Mouse (Mus musculus) limb, embryonic 13.5 days (tissue): ENCODE data around the gene Gm379. TPM values are rescaled to one million over a fixed set of nuclear protein-coding genes. Genes with fewer than 3 reads are reported as not detected.

Experiments used
- ATAC-seq: fragments of 200-750 bp; cut with Nextera tagmentation; 2 replicates; pipeline ENCODE4 v1.8.0; 2017; ENCODE audit warnings: low read depth, moderate number of reproducible peaks, moderate TSS enrichment; ENCODE audit not compliant: low FRiP score
- H3K27ac ChIP-seq: fragments of 300-500 bp; sonication (generic); 2 replicates; pipeline ENCODE4 v1.5.1; 2015; ENCODE audit warnings: inconsistent platforms, mild to moderate bottlenecking, moderate library complexity
- H3K27me3 ChIP-seq: fragments of 300-500 bp; sonication (generic); 2 replicates; pipeline ENCODE4 v1.6.1; 2015; ENCODE audit warnings: mild to moderate bottlenecking, inconsistent platforms
- H3K36me3 ChIP-seq: fragments of 300-500 bp; sonication (generic); 2 replicates; pipeline ENCODE4 v1.6.1; 2015; ENCODE audit warnings: inconsistent platforms, mild to moderate bottlenecking, moderate library complexity
- H3K4me1 ChIP-seq: fragments of 300-500 bp; sonication (generic); 2 replicates; pipeline ENCODE4 v1.6.1; 2015; ENCODE audit warnings: inconsistent platforms
- H3K4me2 ChIP-seq: fragments of 300-500 bp; sonication (generic); replicated peaks from 2 replicates; pipeline ENCODE4 v1.6.1; 2015; ENCODE audit warnings: inconsistent platforms, mild to moderate bottlenecking, moderate library complexity
- H3K4me3 ChIP-seq: fragments of 300-500 bp; sonication (generic); 2 replicates; pipeline ENCODE4 v1.5.1; 2015; ENCODE audit warnings: moderate library complexity, mild to moderate bottlenecking, inconsistent platforms
- H3K9ac ChIP-seq: fragments of 300-500 bp; sonication (generic); 2 replicates; pipeline ENCODE4 v1.6.1; 2015; ENCODE audit warnings: mild to moderate bottlenecking, inconsistent platforms
- H3K9me3 ChIP-seq: fragments of 300-500 bp; sonication (generic); 2 replicates; pipeline ENCODE4 v1.6.1; 2016; ENCODE audit warnings: inconsistent platforms
- WGBS: fragments of 180-500 bp; shearing (Covaris S2); methylation state at CpG from one replicate; pipeline ENCODE4 v1.1.7; 2015; 5-methylcytosine and 5-hydroxymethylcytosine counted together
- polyA plus RNA-seq: library from polyadenylated mRNA; unstranded; fragments of >200 nt; fragmentation: Nextera tagmentation; extraction: Ambion mirVana; gene quantifications from 2 replicates; pipeline ENCODE4 v1.2.1, GENCODE M21; 2015

Gene Gm379
- polyA plus RNA-seq, result not detected in 2 replicates

- Histone ChIP-seq H3K27ac (no peak within 1 kb of the TSS), H3K4me1 (no peaks in the 10 kb centered on the region), H3K36me3 (no peaks in the 10 kb centered on the region), H3K4me3 (no peak within 1 kb of the TSS), H3K27me3 (no peaks in the 10 kb centered on the region), H3K9me3 (no peaks in the 10 kb centered on the region), H3K4me2 (no peak within 1 kb of the TSS), H3K9ac (no peak within 1 kb of the TSS)
- WGBS, result 63% methylated on average over 2 of the region's 2 CpGs
- no peak for ATAC-seq
These were observed at the start of gene Gm379 for GRCm38 (mm10) chrX:108664885-108665284. Gene Gm379, minus strand, starts transcription at chrX:108664891.

DNA sequence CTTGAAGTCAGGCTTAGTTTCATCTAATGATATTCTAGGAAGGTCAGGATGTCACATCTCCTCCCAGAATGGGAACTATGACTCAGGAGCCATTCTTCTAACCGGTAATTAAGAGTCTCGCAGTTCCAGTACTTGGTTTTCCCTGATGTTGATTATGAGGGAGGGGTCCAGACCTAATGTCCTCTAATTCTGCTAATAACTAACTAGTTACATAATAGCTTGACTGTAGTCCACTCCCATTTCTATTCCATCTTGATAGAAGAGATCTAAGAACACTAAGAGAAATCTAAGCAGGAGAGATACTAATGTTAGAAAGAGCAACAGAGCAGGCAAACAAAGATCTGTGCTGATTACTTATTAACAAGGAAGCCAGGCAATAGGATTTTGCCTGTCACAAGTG is 39.6 kb upstream of the Gm379 start:
- ATAC-seq, result no peak
- Histone ChIP-seq H3K4me2 (no peak overlapping the region), H3K36me3 (no peaks in the 10 kb centered on the region), H3K9me3 (no peaks in the 10 kb centered on the region), H3K27me3 (no peaks in the 10 kb centered on the region), H3K27ac (no peak overlapping the region), H3K9ac (no peak overlapping the region), H3K4me3 (no peak overlapping the region), H3K4me1 (no peaks in the 10 kb centered on the region)
- WGBS, result 92% methylated on average over 2 of the region's 2 CpGs

- Histone ChIP-seq H3K4me3 (no peak overlapping the region), H3K27ac (no peak overlapping the region), H3K9me3 (no peaks in the 10 kb centered on the region), H3K36me3 (no peaks in the 10 kb centered on the region), H3K4me2 (no peak overlapping the region), H3K9ac (no peak overlapping the region), H3K27me3 (no peaks in the 10 kb centered on the region), H3K4me1 (no peaks in the 10 kb centered on the region)
- no peak for ATAC-seq
- 63% methylated on average over 1 of the region's 1 CpGs for WGBS
These were observed 4.2 kb upstream of the Gm379 start for GRCm38 (mm10) chrX:108668868-108669267.

DNA sequence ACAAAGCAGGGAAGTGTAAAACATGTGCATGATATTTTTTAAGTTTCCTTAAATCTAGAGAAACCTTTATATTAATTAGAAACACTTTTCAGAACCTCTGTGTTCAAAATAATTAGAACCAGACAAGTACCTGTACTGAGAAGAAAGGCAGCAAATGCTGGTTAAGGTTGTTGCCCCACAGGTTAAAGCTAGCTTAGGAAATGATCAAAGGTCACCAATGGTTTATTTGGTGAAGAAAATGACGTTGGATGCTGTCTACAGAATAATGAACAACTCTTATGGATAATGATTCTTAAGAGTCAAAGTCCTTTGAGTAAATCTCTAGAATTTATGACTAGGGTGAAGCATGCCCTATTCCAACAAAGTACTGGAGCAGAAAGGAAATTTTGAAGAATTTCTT is 42.7 kb downstream of the Gm379 start:
- ATAC-seq, result no peak
- WGBS, result 15% methylated on average over 1 of the region's 1 CpGs

DNA sequence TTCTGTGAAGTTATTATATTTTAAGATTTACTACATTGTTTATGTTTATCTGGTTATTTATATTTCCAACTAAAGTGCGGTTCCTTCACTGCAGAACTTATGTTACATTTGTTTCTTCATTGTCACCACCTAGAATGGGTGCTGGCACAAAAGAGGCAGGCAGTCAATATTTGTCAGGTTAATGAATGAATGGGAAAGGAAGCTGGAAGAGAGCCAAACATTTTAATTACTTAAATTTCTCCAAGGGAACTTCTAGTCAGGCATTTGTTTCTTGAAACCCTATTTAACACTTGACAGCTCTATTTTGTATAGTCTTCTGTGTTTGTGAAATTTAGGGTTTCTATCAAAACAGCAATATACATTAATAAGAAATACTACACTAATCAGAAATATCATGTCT is 43.8 kb downstream of the Gm379 start:
- no peak overlapping the region for H3K9ac ChIP-seq
- H3K27ac ChIP-seq, result no peak overlapping the region
- 90% methylated on average over 1 of the region's 1 CpGs for WGBS
- no peaks in the 10 kb centered on the region for H3K36me3 ChIP-seq
- H3K4me3 ChIP-seq, result no peak overlapping the region
- no peaks in the 10 kb centered on the region for H3K9me3 ChIP-seq
- no peaks in the 10 kb centered on the region for H3K27me3 ChIP-seq
- ATAC-seq, result no peak
- no peaks in the 10 kb centered on the region for H3K4me1 ChIP-seq
- H3K4me2 ChIP-seq, result no peak overlapping the region

More for the DNA sequence above, 42.7 kb downstream of the Gm379 start:
- H3K27ac ChIP-seq, result no peak overlapping the region
- H3K27me3 ChIP-seq, result no peaks in the 10 kb centered on the region
- H3K4me2 ChIP-seq, result no peak overlapping the region
- no peak overlapping the region for H3K4me3 ChIP-seq
- no peaks in the 10 kb centered on the region for H3K36me3 ChIP-seq
- H3K9ac ChIP-seq, result no peak overlapping the region
- no peaks in the 10 kb centered on the region for H3K9me3 ChIP-seq
- H3K4me1 ChIP-seq, result no peaks in the 10 kb centered on the region

Other genes with a start within 250 kb of the Gm379 start
- gene Brwd3, start 169.5 kb upstream of the Gm379 start, polyA plus RNA-seq, result 3.7 and 4.3 TPM in 2 replicates